Mouse (Mus musculus) heart, postnatal 0 days (tissue): ENCODE measurements around the gene Deup1. TPM values are rescaled to one million over a fixed set of nuclear protein-coding genes. Genes with fewer than 3 reads are reported as not detected.

ENCODE experiments used
- ATAC-seq: fragments of 200-750 bp; cut with Nextera tagmentation; 2 replicates; pipeline ENCODE4 v1.8.0; 2017; ENCODE audit warnings: low read depth, moderate number of reproducible peaks, moderate library complexity; ENCODE audit not compliant: insufficient read depth
- DNase-seq: peaks from one replicate; pipeline ENCODE4 v3.0.0-alpha.2; 2016; ENCODE audit warnings: low spot score
- H3K27ac ChIP-seq: fragments of 300-500 bp; sonication (generic); 2 replicates; pipeline ENCODE4 v1.5.1; 2014; ENCODE audit warnings: low read depth, mild to moderate bottlenecking
- H3K27me3 ChIP-seq: fragments of 300-500 bp; sonication (generic); 2 replicates; pipeline ENCODE4 v1.6.1; 2014; ENCODE audit warnings: low read length, mixed read lengths; ENCODE audit not compliant: control insufficient read depth, insufficient read depth
- H3K36me3 ChIP-seq: fragments of 300-500 bp; sonication (generic); replicated peaks from 2 replicates; pipeline ENCODE4 v1.6.1; 2014; ENCODE audit warnings: low read length, mixed read lengths; ENCODE audit not compliant: control insufficient read depth, insufficient read depth
- H3K4me1 ChIP-seq: fragments of 300-500 bp; sonication (generic); 2 replicates; pipeline ENCODE4 v1.6.1; 2014; ENCODE audit warnings: antibody characterized with exemption; ENCODE audit not compliant: control insufficient read depth, insufficient read depth
- H3K4me2 ChIP-seq: fragments of 300-500 bp; sonication (generic); 2 replicates; pipeline ENCODE4 v1.6.1; 2014; ENCODE audit warnings: low read depth, mild to moderate bottlenecking, low read length, moderate library complexity
- H3K4me3 ChIP-seq: fragments of 300-500 bp; sonication (generic); 2 replicates; pipeline ENCODE4 v1.5.1; 2014; ENCODE audit warnings: low read depth, low read length
- H3K9ac ChIP-seq: fragments of 300-500 bp; sonication (generic); replicated peaks from 2 replicates; pipeline ENCODE4 v1.6.1; 2014; ENCODE audit warnings: low read depth, low read length, mixed read lengths
- H3K9me3 ChIP-seq: fragments of 300-500 bp; sonication (generic); replicated peaks from 2 replicates; pipeline ENCODE4 v1.6.1; 2016; ENCODE audit warnings: low read length; ENCODE audit not compliant: control insufficient read depth
- CTCF ChIP-seq: IDR thresholded peaks from 2 replicates; pipeline ENCODE4 v1.5.1; 2016; ENCODE audit warnings: antibody characterized with exemption, control low read depth, low read depth
- EP300 ChIP-seq: IDR thresholded peaks from 2 replicates; pipeline ENCODE4 v1.6.1; 2016; ENCODE audit warnings: antibody characterized with exemption, low read depth
- WGBS: fragments of 180-500 bp; shearing (Covaris S2); extraction: QIAGEN DNeasy Blood & Tissue Kit; methylation state at CpG from one replicate; pipeline ENCODE4 v1.1.7; 2014; 5-methylcytosine and 5-hydroxymethylcytosine counted together
- polyA plus RNA-seq: library from polyadenylated mRNA; unstranded; fragments of >200 nt; fragmentation: Nextera tagmentation; extraction: Ambion mirVana; gene quantifications from 2 replicates; pipeline ENCODE4 v1.2.1, GENCODE M21; 2015
- total RNA-seq: library from RNA; depleted of rRNA; stranded (reverse); fragments of >200 nt; gene quantifications from 2 replicates; pipeline ENCODE4 v1.2.3, GENCODE M21; 2014; ENCODE audit warnings: low replicate concordance; rRNA removed

The Deup1 gene
- total RNA-seq (0.15 TPM in 1 of 2 replicates, not detected in the other), polyA plus RNA-seq (0.15 and 0.37 TPM in 2 replicates)

- Histone ChIP-seq H3K9me3 (no peaks in the 10 kb centered on the region; the same call in 1 of the 2 replicates), H3K27me3 (0 out of 2 replicates have a peak, but pooled peaks cover 7% of the 10 kb centered on the region), H3K36me3 (no peaks in the 10 kb centered on the region), H3K4me1 (no peaks in the 10 kb centered on the region), H3K27ac (no peak within 1 kb of the TSS), H3K4me3 (peak within 1 kb of the TSS; percentile 22), H3K4me2 (peak within 1 kb of the TSS; percentile 52), H3K9ac (no peak within 1 kb of the TSS)
- no peak for TF ChIP-seq EP300
- no peak for TF ChIP-seq CTCF
- 2% methylated on average over 27 of the region's 28 CpGs for WGBS
- ATAC-seq (peak; percentile 75), DNase-seq (peak; percentile 15)
Measured at GRCm38 (mm10) chr9:15627785-15628287, at the start of gene Deup1. Gene Deup1 (minus strand): TSS chr9:15627933.

DNA sequence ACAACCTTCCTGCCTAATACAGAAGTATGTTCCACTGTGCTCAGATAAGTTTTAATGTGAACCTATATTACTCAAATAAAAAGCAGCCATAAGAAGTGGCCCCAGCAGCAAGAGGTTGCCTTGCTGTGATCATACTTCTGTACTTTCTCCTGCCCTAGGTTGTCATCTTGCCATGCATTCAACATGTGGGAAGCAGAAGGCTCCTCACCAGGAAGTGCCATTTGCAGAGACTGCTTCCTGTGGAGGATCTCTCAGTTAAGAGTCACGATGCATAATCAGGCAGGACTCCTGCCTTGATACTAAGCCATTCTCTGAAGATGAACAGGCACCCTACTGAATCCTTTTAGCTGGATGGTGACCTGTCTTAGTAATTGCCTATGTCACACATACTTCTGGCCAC lies 44.5 kb upstream of the Deup1 start:
- TF ChIP-seq CTCF (no peak), EP300 (no peak)
- no peaks in the 10 kb centered on the region for H3K27me3 ChIP-seq
- H3K9me3 ChIP-seq, result no peaks in the 10 kb centered on the region
- no peak overlapping the region for H3K9ac ChIP-seq
- H3K4me3 ChIP-seq, result no peak overlapping the region
- H3K4me2 ChIP-seq, result no peak overlapping the region
- WGBS, result 32% methylated on average over 1 of the region's 1 CpGs
- no peaks in the 10 kb centered on the region for H3K36me3 ChIP-seq
- H3K4me1 ChIP-seq, result peaks cover 6% of the 10 kb centered on the region; the same call in 1 of the 2 replicates
- no peak overlapping the region for H3K27ac ChIP-seq
- no peak for ATAC-seq
- DNase-seq, result no peak

DNA sequence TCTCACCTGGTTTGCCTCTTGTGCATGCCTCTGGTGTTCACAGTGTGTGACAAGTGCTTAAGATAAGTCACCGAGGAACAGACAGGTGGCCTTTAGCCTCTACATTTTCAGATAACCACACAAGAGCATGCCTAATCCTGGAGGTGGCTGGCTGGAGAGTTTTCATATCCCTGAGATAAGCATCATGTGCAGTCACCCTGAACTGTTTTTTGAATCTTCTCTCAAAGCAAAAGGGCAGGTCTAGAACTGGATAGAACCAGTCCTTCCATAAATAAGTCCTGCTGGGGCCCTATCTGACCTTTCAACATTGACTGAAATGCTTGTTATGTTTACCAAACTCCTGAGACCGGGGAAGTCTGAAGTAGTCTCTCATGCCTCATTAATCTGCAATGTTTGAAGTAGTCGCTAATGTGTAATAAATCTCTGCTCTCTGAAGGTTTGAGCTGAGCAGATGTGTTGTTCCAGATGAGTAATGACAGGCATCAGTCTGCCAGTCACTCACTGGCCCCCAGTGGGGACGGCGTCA lies 42.3 kb upstream of the Deup1 start:
- TF ChIP-seq EP300, result no peak
- no peak for TF ChIP-seq CTCF
- ATAC-seq, result peak; percentile 36
- WGBS, result 30% methylated on average over 5 of the region's 5 CpGs

DNA sequence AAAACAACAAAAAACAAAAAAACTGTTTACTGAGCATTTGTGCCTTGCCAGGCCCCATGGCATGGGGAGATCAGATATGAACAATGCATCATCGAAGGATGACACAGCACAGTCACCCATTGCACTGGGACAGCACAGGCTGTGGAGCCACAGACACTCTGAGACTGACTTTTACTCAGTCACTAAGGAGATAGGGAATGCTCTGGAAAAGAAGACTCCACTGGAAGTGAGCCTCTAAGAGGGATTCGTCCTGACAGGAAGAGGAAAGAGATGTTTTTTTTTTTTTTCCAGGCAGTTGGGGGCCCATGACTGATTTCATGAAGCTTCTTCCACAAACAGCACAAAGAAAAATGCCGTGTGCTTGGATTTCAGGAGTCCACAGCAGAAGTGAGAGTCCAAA lies 41.7 kb upstream of the Deup1 start:
- TF ChIP-seq CTCF (no peak), EP300 (no peak)
- Histone ChIP-seq H3K4me1 (peaks cover 6% of the 10 kb centered on the region; the same call in 1 of the 2 replicates), H3K4me3 (no peak overlapping the region), H3K36me3 (no peaks in the 10 kb centered on the region), H3K4me2 (no peak overlapping the region), H3K9ac (no peak overlapping the region), H3K27ac (no peak overlapping the region), H3K9me3 (no peaks in the 10 kb centered on the region), H3K27me3 (no peaks in the 10 kb centered on the region)
- no peak for DNase-seq
- 40% methylated on average over 3 of the region's 3 CpGs for WGBS
- no peak for ATAC-seq

More for the DNA sequence above, 42.3 kb upstream of the Deup1 start:
- Histone ChIP-seq H3K4me3 (no peak overlapping the region), H3K4me2 (no peak overlapping the region), H3K36me3 (no peaks in the 10 kb centered on the region), H3K4me1 (peaks cover 6% of the 10 kb centered on the region; the same call in 1 of the 2 replicates), H3K27ac (no peak overlapping the region), H3K9me3 (no peaks in the 10 kb centered on the region), H3K9ac (no peak overlapping the region), H3K27me3 (no peaks in the 10 kb centered on the region)
- DNase-seq, result no peak

DNA sequence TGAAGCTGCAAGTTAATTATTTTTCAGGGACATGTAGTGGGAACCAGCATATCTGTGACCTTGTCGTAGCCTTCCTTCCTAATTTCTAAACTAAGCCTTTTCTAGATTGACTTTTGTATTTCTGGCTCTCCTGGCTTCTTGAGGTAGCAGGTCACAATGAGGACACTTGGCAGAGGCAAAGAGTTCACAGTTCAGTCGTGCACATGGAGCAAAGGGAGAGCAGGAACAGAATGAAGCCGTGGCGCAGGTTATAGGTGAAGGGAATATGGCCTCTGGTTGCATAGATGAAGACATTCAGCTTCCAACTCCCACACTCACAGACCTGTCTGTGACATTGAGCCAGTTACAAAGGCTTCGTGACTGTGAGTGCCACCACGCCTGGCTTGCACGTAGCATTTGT lies 36.9 kb upstream of the Deup1 start:
- no peaks in the 10 kb centered on the region for H3K36me3 ChIP-seq
- 63% methylated on average over 7 of the region's 7 CpGs for whole genome bisulfite sequencing
- no peak for TF ChIP-seq CTCF
- TF ChIP-seq EP300, result no peak

More for the DNA sequence above, 36.9 kb upstream of the Deup1 start:
- Histone ChIP-seq H3K9ac (no peak overlapping the region), H3K27ac (no peak overlapping the region), H3K4me2 (no peak overlapping the region), H3K4me3 (no peak overlapping the region), H3K9me3 (no peaks in the 10 kb centered on the region), H3K27me3 (no peaks in the 10 kb centered on the region), H3K4me1 (peaks cover under 1% of the 10 kb centered on the region; the same call in 1 of the 2 replicates)
- DNase-seq, result no peak
- ATAC-seq, result no peak
